Mouse (Mus musculus) kidney, adult 18-20 months (tissue): Measurements from ENCODE around the gene Zc3h12d.

Source experiments
- DNase-seq: peaks from one replicate; pipeline ENCODE4 v3.0.0; 2021

Zc3h12d gene

GRCm38 (mm10) chr10:7839551-7840352 lies 7.5 kb downstream of the Zc3h12d start:
- DNase-seq, result no peak

- no peak for DNase-seq
These were observed 8.1 kb downstream of the Zc3h12d start for GRCm38 (mm10) chr10:7840353-7840733.

GRCm38 (mm10) chr10:7840785-7841184 lies 8.5 kb downstream of the Zc3h12d start:
- no peak for DNase-seq

- DNase-seq, result peak; percentile 64
These were observed 9.4 kb downstream of the Zc3h12d start for GRCm38 (mm10) chr10:7841571-7842080.

GRCm38 (mm10) chr10:7843181-7843580 lies 10.9 kb downstream of the Zc3h12d start:
- DNase-seq, result no peak

- DNase-seq, result no peak
These were observed 11.9 kb downstream of the Zc3h12d start for GRCm38 (mm10) chr10:7844161-7844560.

- no peak for DNase-seq
These were observed 12.9 kb downstream of the Zc3h12d start for GRCm38 (mm10) chr10:7845136-7845535.

GRCm38 (mm10) chr10:7845991-7846390 lies 13.7 kb downstream of the Zc3h12d start:
- DNase-seq, result no peak

- DNase-seq, result no peak
These were observed 14.9 kb downstream of the Zc3h12d start for GRCm38 (mm10) chr10:7847166-7847605.

- DNase-seq, result no peak
These were observed 19.6 kb downstream of the Zc3h12d start for GRCm38 (mm10) chr10:7851891-7852290.

GRCm38 (mm10) chr10:7860494-7860893 lies 28.2 kb downstream of the Zc3h12d start:
- DNase-seq, result no peak

- no peak for DNase-seq
These were observed 29.1 kb downstream of the Zc3h12d start for GRCm38 (mm10) chr10:7861259-7861936.

GRCm38 (mm10) chr10:7861937-7862657 lies 29.8 kb downstream of the Zc3h12d start:
- no peak for DNase-seq

- no peak for DNase-seq
These were observed 31.1 kb downstream of the Zc3h12d start for GRCm38 (mm10) chr10:7863411-7863810.

GRCm38 (mm10) chr10:7864184-7864583 lies 31.9 kb downstream of the Zc3h12d start:
- no peak for DNase-seq

- no peak for DNase-seq
These were observed 32.5 kb downstream of the Zc3h12d start for GRCm38 (mm10) chr10:7864806-7865205.

- DNase-seq, result peak; percentile 39
These were observed 34.7 kb downstream of the Zc3h12d start for GRCm38 (mm10) chr10:7866762-7867665.

GRCm38 (mm10) chr10:7867666-7868030 lies 35.4 kb downstream of the Zc3h12d start:
- no peak for DNase-seq

GRCm38 (mm10) chr10:7869746-7870145 lies 37.5 kb downstream of the Zc3h12d start:
- DNase-seq, result no peak

GRCm38 (mm10) chr10:7870571-7871315 lies 38.5 kb downstream of the Zc3h12d start:
- peak; percentile 34 for DNase-seq

GRCm38 (mm10) chr10:7871381-7872020 lies 39.2 kb downstream of the Zc3h12d start:
- no peak for DNase-seq
